ENCODE assay signal across 25 mouse cellular contexts in the genomic region with DNA sequence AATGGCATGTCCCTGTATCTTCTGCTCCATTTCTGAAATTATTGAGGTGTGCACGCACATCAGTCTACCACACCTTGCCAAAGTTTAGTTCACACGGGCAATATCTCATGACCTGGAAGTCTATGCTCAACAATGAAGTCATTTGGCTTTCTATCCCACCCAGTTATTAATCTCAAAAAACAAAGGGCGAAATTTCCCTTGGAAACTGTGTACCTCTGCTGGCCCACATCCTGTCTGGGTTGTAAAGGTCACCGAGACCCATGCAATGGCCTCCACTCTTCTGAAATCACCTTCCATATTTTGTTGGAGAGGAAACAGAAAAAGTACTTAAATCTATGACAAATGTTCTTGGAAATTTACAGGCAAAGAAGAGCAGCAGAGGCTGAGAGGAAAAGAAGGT.
A peak's percentile ranks its signal among the peaks of the same experiment; 100 is the strongest.
DNase-seq lines count a peak whose midpoint lies in the region; ATAC-seq and TF ChIP-seq lines count a peak whose summit lies in the region.
"Had no signal": no experiment of that assay in that cellular context is flagged by ENCODE, and none has a peak within 500 bp of the region (broad histone marks: within the 10 kb centered on the region; RNA-seq: fewer than 3 reads in every experiment).

No protein-coding gene starts in this region.

- H3K27ac ChIP-seq in gastrocnemius, adult 2 months, result peak overlapping the region; percentile 38; the same call in 1 of the 2 replicates
- no peak overlapping the region for H3K27ac ChIP-seq in kidney, embryonic 14.5 days (ENCODE audit: low read depth, low read length)
- H3K27ac ChIP-seq in lung, postnatal 0 days (ENCODE audit: low read length), result no peak overlapping the region
- H3K27ac ChIP-seq: embryonic facial prominence, embryonic 13.5 days; forebrain, embryonic 13.5 days; heart, adult 2 months; heart, embryonic 15.5 days; hindbrain, embryonic 10.5 days; hindbrain, embryonic 14.5 days had no signal

- peaks cover 9% of the 10 kb centered on the region; the same call in 1 of the 2 replicates for H3K4me1 ChIP-seq in kidney, embryonic 14.5 days (ENCODE audit: control insufficient read depth, insufficient read depth, low read length)
- no peaks in the 10 kb centered on the region for H3K4me1 ChIP-seq in lung, postnatal 0 days (ENCODE audit: insufficient read depth, low read depth, low read length)

- H3K9ac ChIP-seq in kidney, embryonic 14.5 days (ENCODE audit: low read depth, low read length), result no peak overlapping the region
- no peak overlapping the region for H3K9ac ChIP-seq in lung, postnatal 0 days (replicated peaks; ENCODE audit: low read depth)
- H3K9ac ChIP-seq: embryonic facial prominence, embryonic 13.5 days; forebrain, embryonic 13.5 days; forebrain, postnatal 0 days; heart, embryonic 15.5 days; hindbrain, embryonic 14.5 days had no signal

- intact Hi-C loops in gastrocnemius, adult 2 months (cut with DNase I), result no loop called here
- intact Hi-C loops in gastrocnemius, postnatal 14 days (cut with DNase I; ENCODE audit: low total_unique reads), result no loop called here

- ATAC-seq in kidney, embryonic 14.5 days (ENCODE audit: low FRiP score, low TSS enrichment), result no peak
- peak; percentile 28; the same call in 1 of the 2 replicates for ATAC-seq in lung, postnatal 0 days
- ATAC-seq: forebrain, embryonic 13.5 days; forebrain, postnatal 0 days; Patski had no signal

- no peak overlapping the region for H3K4me3 ChIP-seq in gastrocnemius, adult 2 months
- no peak overlapping the region for H3K4me3 ChIP-seq in kidney, embryonic 14.5 days (ENCODE audit: low read length)
- no peak overlapping the region for H3K4me3 ChIP-seq in lung, postnatal 0 days (ENCODE audit: low read depth, low read length)
- H3K4me3 ChIP-seq: embryonic facial prominence, embryonic 13.5 days; forebrain, embryonic 13.5 days; heart, adult 2 months; heart, embryonic 15.5 days; hindbrain, embryonic 10.5 days had no signal

- H3K27me3 ChIP-seq in kidney, embryonic 14.5 days (ENCODE audit: control insufficient read depth, insufficient read depth, low read length), result no peaks in the 10 kb centered on the region
- no peaks in the 10 kb centered on the region for H3K27me3 ChIP-seq in lung, postnatal 0 days (replicated peaks; ENCODE audit: insufficient read depth, low read length)
- H3K27me3 ChIP-seq: CH12.LX; embryonic facial prominence, embryonic 13.5 days; forebrain, embryonic 13.5 days; heart, embryonic 15.5 days; Patski had no signal

- DNase-seq in gastrocnemius, adult 2 months, result no peak
- no peak for DNase-seq in gastrocnemius, postnatal 14 days
- DNase-seq in kidney, adult 8-10 months, result peak; percentile 16 to 24
- DNase-seq in lung, postnatal 0 days (ENCODE audit: low spot score), result no peak
- no peak for DNase-seq in lung, postnatal 36 days
- DNase-seq in kidney, postnatal 14 days, result peak; percentile 46
- no peak for DNase-seq in natural killer cell, adult 2 months (ENCODE audit: low spot score in 2 of 2)
- DNase-seq: adrenal gland, adult 2 months; adrenal gland, postnatal 25 days; B cell, adult 2 months; cerebellum, adult 18-20 months; cerebellum, adult 9-11 months; cerebellum, postnatal 36 days; forebrain, postnatal 0 days; heart, adult 2 months; heart, postnatal 14 days had no signal

- no peak overlapping the region for H3K4me2 ChIP-seq in kidney, embryonic 14.5 days (replicated peaks; ENCODE audit: low read depth, low read length)
- no peak overlapping the region for H3K4me2 ChIP-seq in lung, postnatal 0 days (replicated peaks; ENCODE audit: low read depth, low read length)
- H3K4me2 ChIP-seq: embryonic facial prominence, embryonic 13.5 days; forebrain, embryonic 13.5 days; heart, embryonic 11.5 days; heart, embryonic 15.5 days; hindbrain, embryonic 14.5 days had no signal

- no peak for TF ChIP-seq CTCF in gastrocnemius, adult 2 months (IDR thresholded peaks at IDR 0.05)
- TF ChIP-seq CTCF in lung, postnatal 0 days (IDR thresholded peaks at IDR 0.05), result no peak

- TF ChIP-seq EP300 in lung, postnatal 0 days (IDR thresholded peaks at IDR 0.05), result peak; percentile 30; the same call in 1 of the 2 replicates

- no peaks in the 10 kb centered on the region for H3K36me3 ChIP-seq in kidney, embryonic 14.5 days (ENCODE audit: control insufficient read depth, insufficient read depth, low read length)
- H3K36me3 ChIP-seq in lung, postnatal 0 days (ENCODE audit: insufficient read depth, low read length), result no peaks in the 10 kb centered on the region
- H3K36me3 ChIP-seq: embryonic facial prominence, embryonic 13.5 days; heart, embryonic 15.5 days; hindbrain, embryonic 10.5 days had no signal

- H3K9me3 ChIP-seq in kidney, embryonic 14.5 days (ENCODE audit: control insufficient read depth, low read length), result no peaks in the 10 kb centered on the region
- H3K9me3 ChIP-seq in lung, postnatal 0 days (ENCODE audit: low read length), result no peaks in the 10 kb centered on the region
- H3K9me3 ChIP-seq: embryonic facial prominence, embryonic 13.5 days; forebrain, embryonic 13.5 days; heart, embryonic 15.5 days; hindbrain, embryonic 10.5 days had no signal

- WGBS in kidney, embryonic 14.5 days, result 86% methylated on average over 4 of the region's 4 CpGs
- 75% methylated on average over 4 of the region's 4 CpGs for WGBS in lung, postnatal 0 days

Comparison
In these comparisons a context has a peak if more than half of its experiments do, and no peak if none do; other contexts are left out.
1. DNase-seq: peak in kidney, adult 8-10 months (2 of 2) and kidney, postnatal 14 days (single experiment); none in gastrocnemius, adult 2 months (single experiment), gastrocnemius, postnatal 14 days (single experiment), lung, postnatal 0 days (single experiment), lung, postnatal 36 days (single experiment) and natural killer cell, adult 2 months (0 of 2).